Mouse (Mus musculus) cortical plate, adult 2 months (tissue): ENCODE results near the gene Dennd5b. TPM values are rescaled to one million over a fixed set of nuclear protein-coding genes. Genes with fewer than 3 reads are reported as not detected.

Experiments used
- H3K27ac ChIP-seq: fragments of 200-500 bp; 2 replicates; pipeline ENCODE4 v1.5.1; 2012; ENCODE audit warnings: low read length, control low read depth, inconsistent platforms; ENCODE audit not compliant: insufficient read depth
- H3K4me1 ChIP-seq: fragments of 200-500 bp; 2 replicates; pipeline ENCODE4 v1.6.1; 2011; ENCODE audit warnings: low read length; ENCODE audit not compliant: control insufficient read depth, insufficient read depth
- H3K4me3 ChIP-seq: fragments of 200-500 bp; 2 replicates; pipeline ENCODE4 v1.5.1; 2011; ENCODE audit warnings: mild to moderate bottlenecking, low read length, control low read depth; ENCODE audit not compliant: insufficient read depth
- CTCF ChIP-seq: fragments of 200-500 bp; IDR thresholded peaks from 2 replicates; pipeline ENCODE4 v1.5.1; 2011; ENCODE audit warnings: mild to moderate bottlenecking, control low read depth, low read length; ENCODE audit not compliant: insufficient read depth; ENCODE audit errors: extremely low read depth
- POLR2A ChIP-seq: fragments of 200-500 bp; IDR thresholded peaks from 2 replicates; pipeline ENCODE4 v1.6.1; 2011; ENCODE audit warnings: mild to moderate bottlenecking, low read length, control low read depth; ENCODE audit not compliant: insufficient read depth; ENCODE audit errors: extremely low read depth
- polyA plus RNA-seq: library from polyadenylated mRNA; depleted of rRNA; stranded (reverse); fragments of >200 nt; gene quantifications from 2 replicates; pipeline ENCODE4 v1.2.3, GENCODE M21; 2012

The Dennd5b gene
- polyA plus RNA-seq, 1 experiment, result 20.6 TPM

DNA sequence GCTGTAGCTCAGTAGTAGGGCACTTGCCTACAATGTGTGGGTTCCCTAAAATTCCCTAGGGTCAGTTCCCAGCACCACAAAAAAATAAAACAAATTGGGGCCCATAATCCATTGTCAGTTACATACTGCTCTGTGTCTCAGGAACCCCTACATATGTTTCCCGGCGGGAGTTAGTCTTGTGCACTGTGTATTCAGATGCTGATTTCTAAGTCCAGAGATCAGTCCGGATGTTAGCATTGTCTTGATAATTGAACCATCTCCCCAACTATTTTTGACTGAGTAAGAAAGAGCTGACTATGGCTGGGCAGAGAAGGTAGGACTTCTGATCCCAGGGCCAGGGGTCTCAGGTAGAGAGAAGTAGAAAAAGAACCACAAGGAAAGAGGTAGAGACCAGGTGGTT is 144.4 kb downstream of the Dennd5b start:
- no peaks in the 10 kb centered on the region for H3K4me1 ChIP-seq
- no peak overlapping the region for H3K27ac ChIP-seq
- TF ChIP-seq POLR2A (no peak), CTCF (no peak)
- H3K4me3 ChIP-seq, result no peak overlapping the region

DNA sequence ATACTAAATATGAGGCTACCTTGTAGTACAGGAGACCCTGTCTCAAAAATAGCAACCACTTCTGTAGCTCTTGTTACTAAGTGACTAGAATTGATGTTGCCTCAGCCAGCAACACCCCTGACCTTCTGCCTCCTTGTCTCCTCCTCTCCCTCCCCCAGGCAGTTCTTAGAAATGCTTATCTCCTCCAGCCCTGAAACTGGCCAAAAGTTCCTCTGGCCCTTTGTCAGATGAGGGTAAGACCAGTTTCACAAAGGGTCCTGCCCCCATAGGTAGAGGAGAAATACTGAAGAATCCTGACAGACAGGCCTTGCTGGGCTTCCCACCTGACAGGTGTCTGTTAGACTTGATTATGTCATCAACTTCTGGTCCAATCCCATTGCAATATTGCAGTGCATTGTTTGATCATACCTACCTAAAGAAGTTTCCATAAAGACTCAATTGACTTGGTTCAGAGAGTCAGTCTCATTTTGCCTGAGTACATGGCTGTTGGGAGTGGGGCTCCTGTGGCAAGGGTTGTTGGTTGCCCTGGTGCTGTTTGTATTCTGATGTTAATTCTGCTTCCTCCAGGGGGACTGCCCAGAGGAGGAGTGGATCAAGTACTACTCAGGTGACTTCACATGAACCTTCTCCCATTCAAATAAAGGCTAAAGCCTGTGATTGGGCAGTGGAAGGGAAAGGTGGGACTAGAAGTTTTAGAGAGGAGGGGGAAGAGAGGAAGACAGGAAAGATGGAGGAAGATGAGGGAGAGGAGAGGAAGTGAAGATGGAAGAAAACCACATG is 145.6 kb downstream of the Dennd5b start:
- no peak overlapping the region for H3K27ac ChIP-seq
- no peak overlapping the region for H3K4me3 ChIP-seq
- H3K4me1 ChIP-seq, result no peaks in the 10 kb centered on the region
- TF ChIP-seq CTCF (no peak), POLR2A (no peak)

DNA sequence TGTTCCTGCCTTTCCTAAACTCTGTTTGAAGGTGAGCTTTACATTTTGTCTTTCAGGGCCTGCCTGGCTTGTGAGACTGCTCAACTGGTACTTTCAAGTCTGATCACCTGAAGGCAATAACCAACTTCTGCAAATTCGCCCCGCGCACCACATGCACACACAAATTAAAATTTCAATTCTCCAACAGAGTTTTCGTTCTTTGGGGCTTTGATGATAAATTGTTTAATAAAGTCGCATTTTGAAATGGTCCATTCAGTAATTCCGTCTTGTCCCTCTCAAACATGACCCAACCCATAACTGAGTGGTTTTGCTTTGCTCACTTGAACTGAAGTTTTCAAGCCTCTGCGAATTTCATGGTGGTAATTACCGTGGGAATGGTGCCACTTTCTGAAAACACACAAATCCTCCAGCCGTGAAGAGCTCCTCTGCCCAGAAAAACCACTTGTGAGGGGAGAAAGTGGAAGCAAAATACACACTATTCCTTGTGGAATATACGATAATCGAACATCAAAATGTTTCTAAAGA is 154.5 kb downstream of the Dennd5b start:
- TF ChIP-seq CTCF (no peak), POLR2A (no peak)
- Histone ChIP-seq H3K4me3 (peak overlapping the region; percentile 81), H3K27ac (no peak overlapping the region), H3K4me1 (no peaks in the 10 kb centered on the region)

GRCm38 (mm10) chr6:148946409-148946742 is 155.1 kb downstream of the Dennd5b start, which contains the start of gene Sinhcaf:
Sinhcaf (minus strand) TSS chr6:148946467.
- Histone ChIP-seq H3K27ac (no peak within 1 kb of the TSS), H3K4me3 (peak within 1 kb of the TSS; percentile 81), H3K4me1 (no peaks in the 10 kb centered on the region)
- TF ChIP-seq CTCF (no peak), POLR2A (no peak)

DNA sequence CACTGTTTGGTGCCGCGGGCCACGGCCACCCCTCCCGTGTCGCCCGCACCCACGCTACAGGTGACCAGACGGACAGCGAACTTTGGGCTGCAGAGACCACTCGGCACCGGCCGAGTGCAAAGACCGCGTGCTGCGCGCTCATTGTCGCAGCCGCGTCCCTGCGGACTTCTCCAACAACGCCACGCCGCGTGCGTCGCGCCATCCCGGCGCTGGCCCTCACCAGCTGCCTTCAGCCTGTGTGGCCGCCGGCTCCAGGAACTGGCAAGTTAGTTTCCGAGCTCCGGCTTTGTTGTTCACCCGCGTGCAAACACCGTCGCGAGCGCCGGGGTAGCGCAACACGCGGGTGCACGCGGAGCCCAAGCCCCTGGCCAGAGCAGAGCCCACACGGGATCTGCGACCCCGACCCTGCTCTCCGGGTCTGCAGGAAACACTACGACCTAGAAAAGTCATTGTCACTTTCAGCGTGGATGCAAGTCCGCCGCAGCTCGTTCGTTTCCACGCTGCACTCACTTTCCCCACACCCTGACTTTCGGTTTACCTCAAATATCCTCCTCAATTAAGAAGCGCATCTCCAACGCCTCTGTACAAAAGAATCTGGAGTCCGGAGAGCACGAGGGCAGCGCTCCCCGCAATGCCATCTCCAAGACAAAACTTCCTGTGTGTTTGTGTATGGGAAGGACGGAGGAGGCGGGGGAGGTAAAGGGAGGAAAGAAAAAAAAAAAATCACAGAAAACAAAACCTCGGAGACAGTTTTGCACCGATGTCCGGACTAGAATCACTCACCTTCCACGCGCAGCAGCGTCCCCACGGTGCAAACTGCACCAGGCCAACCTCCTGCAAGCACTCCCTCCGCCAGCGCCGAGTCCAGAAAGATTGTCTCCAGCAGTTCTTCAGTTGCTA is 155.7 kb downstream of the Dennd5b start:
- TF ChIP-seq POLR2A, result no peak
- no peak for TF ChIP-seq CTCF
- H3K4me1 ChIP-seq, result no peaks in the 10 kb centered on the region
- peak overlapping the region; percentile 81 for H3K4me3 ChIP-seq
- no peak overlapping the region for H3K27ac ChIP-seq

- peak overlapping the region; percentile 81 for H3K4me3 ChIP-seq
- H3K27ac ChIP-seq, result no peak overlapping the region
- TF ChIP-seq CTCF, result no peak
- TF ChIP-seq POLR2A, result no peak
- H3K4me1 ChIP-seq, result no peaks in the 10 kb centered on the region
Observed at GRCm38 (mm10) chr6:148944767-148945508, 156.5 kb downstream of the Dennd5b start.

GRCm38 (mm10) chr6:148944344-148944766 is 157.1 kb downstream of the Dennd5b start:
- peak overlapping the region; percentile 81 for H3K4me3 ChIP-seq
- no peaks in the 10 kb centered on the region for H3K4me1 ChIP-seq
- H3K27ac ChIP-seq, result no peak overlapping the region
- no peak for TF ChIP-seq POLR2A
- TF ChIP-seq CTCF, result no peak

GRCm38 (mm10) chr6:148943695-148944094 is 157.8 kb downstream of the Dennd5b start:
- no peaks in the 10 kb centered on the region for H3K4me1 ChIP-seq
- no peak for TF ChIP-seq CTCF
- TF ChIP-seq POLR2A, result no peak
- no peak overlapping the region for H3K4me3 ChIP-seq
- H3K27ac ChIP-seq, result no peak overlapping the region

DNA sequence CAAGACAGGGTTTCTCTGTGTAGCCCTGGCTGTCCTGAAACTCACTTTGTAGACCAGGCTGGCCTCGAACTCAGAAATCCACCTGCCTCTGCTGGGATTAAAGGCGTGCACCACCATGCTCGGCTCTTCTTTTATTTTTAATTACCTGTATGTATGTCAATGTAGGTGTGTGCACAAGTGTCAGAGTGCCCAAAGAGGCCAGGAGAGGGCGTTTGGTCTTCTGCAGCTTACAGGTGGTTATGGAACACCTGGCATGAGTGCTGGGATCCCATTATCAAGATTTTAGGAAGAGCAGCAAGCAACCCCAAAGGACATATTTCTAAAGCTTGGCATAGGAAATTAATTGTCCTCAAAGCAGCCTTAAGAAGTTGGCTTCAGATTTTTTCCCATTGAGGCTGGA is 159.1 kb downstream of the Dennd5b start:
- no peaks in the 10 kb centered on the region for H3K4me1 ChIP-seq
- no peak overlapping the region for H3K4me3 ChIP-seq
- no peak overlapping the region for H3K27ac ChIP-seq
- TF ChIP-seq POLR2A (no peak), CTCF (no peak)
